Mouse (Mus musculus) macrophage (primary cell): ENCODE data around the gene Gm28778. TPM values are rescaled to one million over a fixed set of nuclear protein-coding genes. Genes with fewer than 3 reads are reported as not detected.
"Not testable (repeated sequence)": the region's sequence is repeated elsewhere in the genome, so short reads cannot be mapped to it uniquely, and the experiment has no call there.

Experiments used
- H3K27ac ChIP-seq: fragments of 350-480 bp; formaldehyde crosslinking; 2 replicates; pipeline ENCODE4 v1.9.0; 2021
- H3K36me3 ChIP-seq: fragments of 350-480 bp; formaldehyde crosslinking; 2 replicates; pipeline ENCODE4 v1.9.0; 2021; ENCODE audit errors: inconsistent target
- H3K4me3 ChIP-seq: fragments of 350-480 bp; formaldehyde crosslinking; 2 replicates; pipeline ENCODE4 v1.9.0; 2021; ENCODE audit errors: inconsistent target
- H3K79me2 ChIP-seq: fragments of 350-480 bp; formaldehyde crosslinking; 2 replicates; pipeline ENCODE4 v1.9.0; 2021; ENCODE audit errors: inconsistent target
- WGBS: methylation state at CpG from one replicate; pipeline ENCODE4 v1.1.7; 2026; ENCODE audit warnings: inconsistent platforms; ENCODE audit not compliant: missing documents; 5-methylcytosine and 5-hydroxymethylcytosine counted together
- polyA plus RNA-seq: library from polyadenylated mRNA; stranded (reverse); fragments of 250-400 nt; gene quantifications from 3 replicates; pipeline ENCODE4 v1.2.4, GENCODE M21; 2018; ENCODE audit warnings: inconsistent platforms
- total RNA-seq, 78 experiments: library from RNA; depleted of rRNA; stranded (reverse); fragments of 250-400 nt; gene quantifications; 1 replicate in 9 of 78; 2 replicates in 24 of 78; 3 replicates in 43 of 78; 4 replicates in 2 of 78; pipeline ENCODE4 v1.2.4; 2018; ENCODE audit warnings: inconsistent platforms in 56 of 78

Gene Gm28778
- not detected for total RNA-seq (2018; cell fraction: chromatin; rRNA removed)
- under 1 TPM in 1 of 26 experiments, not detected in 25; 0.44 TPM for total RNA-seq (2018; cell fraction: cytosol; rRNA removed)
- not detected for total RNA-seq (2018; cell fraction: nucleus; rRNA removed)
- polyA plus RNA-seq: 0.48 TPM in 1 of 3 replicates, not detected in the others

- under 1% methylated on average over 61 of the region's 66 CpGs for WGBS
- peak within 1 kb of the TSS; percentile 62 for H3K4me3 ChIP-seq
- peaks cover 11% of the 10 kb centered on the region; the same call in 1 of the 2 replicates for H3K79me2 ChIP-seq
- H3K27ac ChIP-seq: no peak within 1 kb of the TSS
- H3K36me3 ChIP-seq: 0 out of 2 replicates have a peak, but pooled peaks cover 4% of the 10 kb centered on the region
Measured at GRCm38 (mm10) chr1:53296581-53297383, at the start of gene Gm28778, which contains the start of the genes Pms1 and Ormdl1. TSS of gene Gm28778 (plus strand) at chr1:53297111. TSS of gene Pms1 (minus strand) at chr1:53297018. TSS of gene Ormdl1 (plus strand) at chr1:53297095.

GRCm38 (mm10) chr1:53264958-53265612, 31.8 kb upstream of the Gm28778 start:
- peak overlapping the region; percentile 22; the same call in 1 of the 2 replicates for H3K27ac ChIP-seq
- not testable (repeated sequence) for H3K4me3 ChIP-seq, H3K36me3 ChIP-seq, H3K79me2 ChIP-seq

GRCm38 (mm10) chr1:53269901-53270300, 27.0 kb upstream of the Gm28778 start:
- Histone ChIP-seq H3K4me3 (no peak overlapping the region), H3K36me3 (no peaks in the 10 kb centered on the region), H3K79me2 (no peaks in the 10 kb centered on the region), H3K27ac (no peak overlapping the region)
- WGBS: 97% methylated on average over 3 of the region's 3 CpGs

GRCm38 (mm10) chr1:53272646-53273045, 24.3 kb upstream of the Gm28778 start:
- Histone ChIP-seq H3K4me3 (no peak overlapping the region), H3K27ac (no peak overlapping the region), H3K36me3 (no peaks in the 10 kb centered on the region), H3K79me2 (no peaks in the 10 kb centered on the region)

GRCm38 (mm10) chr1:53291197-53291596, 5.7 kb upstream of the Gm28778 start:
- WGBS: 92% methylated on average over 3 of the region's 3 CpGs
- Histone ChIP-seq H3K36me3 (no peaks in the 10 kb centered on the region), H3K4me3 (no peak overlapping the region), H3K27ac (no peak overlapping the region), H3K79me2 (no peaks in the 10 kb centered on the region)

GRCm38 (mm10) chr1:53300506-53300905, 3.6 kb downstream of the Gm28778 start:
- 87% methylated on average over 4 of the region's 4 CpGs for WGBS

GRCm38 (mm10) chr1:53312989-53313967, 16.4 kb downstream of the Gm28778 start, which contains the start of gene Osgepl1:
TSS of gene Osgepl1 (plus strand) at chr1:53313624.
- H3K36me3 ChIP-seq: no peaks in the 10 kb centered on the region
- peak within 1 kb of the TSS; percentile 49 for H3K27ac ChIP-seq
- 3% methylated on average over 27 of the region's 27 CpGs for WGBS
- peak within 1 kb of the TSS; percentile 81 for H3K4me3 ChIP-seq
- H3K79me2 ChIP-seq: no peaks in the 10 kb centered on the region

More at GRCm38 (mm10) chr1:53300506-53300905, 3.6 kb downstream of the Gm28778 start:
- Histone ChIP-seq H3K27ac (no peak overlapping the region), H3K79me2 (peaks cover 11% of the 10 kb centered on the region; the same call in 1 of the 2 replicates), H3K36me3 (peaks cover 13% of the 10 kb centered on the region; the same call in 1 of the 2 replicates), H3K4me3 (no peak overlapping the region)

- Histone ChIP-seq H3K79me2 (no peaks in the 10 kb centered on the region), H3K4me3 (no peak overlapping the region), H3K27ac (no peak overlapping the region), H3K36me3 (no peaks in the 10 kb centered on the region)
- 98% methylated on average over 4 of the region's 4 CpGs for WGBS
Measured at GRCm38 (mm10) chr1:53321662-53322344, 24.9 kb downstream of the Gm28778 start.

GRCm38 (mm10) chr1:53323254-53323653, 26.3 kb downstream of the Gm28778 start:
- H3K27ac ChIP-seq: no peak overlapping the region
- no peaks in the 10 kb centered on the region for H3K36me3 ChIP-seq
- WGBS: 93% methylated on average over 5 of the region's 5 CpGs
- no peaks in the 10 kb centered on the region for H3K79me2 ChIP-seq
- H3K4me3 ChIP-seq: no peak overlapping the region

- Histone ChIP-seq H3K36me3 (no peaks in the 10 kb centered on the region), H3K27ac (no peak overlapping the region), H3K4me3 (no peak overlapping the region), H3K79me2 (no peaks in the 10 kb centered on the region)
- 100% methylated on average over 1 of the region's 1 CpGs for WGBS
Measured at GRCm38 (mm10) chr1:53324277-53324676, 27.4 kb downstream of the Gm28778 start.

- Histone ChIP-seq H3K36me3 (no peaks in the 10 kb centered on the region), H3K27ac (no peak overlapping the region), H3K4me3 (no peak overlapping the region), H3K79me2 (no peaks in the 10 kb centered on the region)
- 96% methylated on average over 5 of the region's 5 CpGs for WGBS
Measured at GRCm38 (mm10) chr1:53324827-53325494, 28.1 kb downstream of the Gm28778 start.

- not testable (repeated sequence) for H3K36me3 ChIP-seq, H3K79me2 ChIP-seq, H3K4me3 ChIP-seq, H3K27ac ChIP-seq
- WGBS: 62% methylated on average over 5 of the region's 5 CpGs
Measured at GRCm38 (mm10) chr1:53333527-53333926, 36.6 kb downstream of the Gm28778 start.

- H3K4me3 ChIP-seq: no peak overlapping the region
- H3K79me2 ChIP-seq: no peaks in the 10 kb centered on the region
- no peaks in the 10 kb centered on the region for H3K36me3 ChIP-seq
- H3K27ac ChIP-seq: no peak overlapping the region
Measured at GRCm38 (mm10) chr1:53335465-53335864, 38.6 kb downstream of the Gm28778 start.
